Mouse (Mus musculus): ENCODE data around the gene Cptp.

DNA sequence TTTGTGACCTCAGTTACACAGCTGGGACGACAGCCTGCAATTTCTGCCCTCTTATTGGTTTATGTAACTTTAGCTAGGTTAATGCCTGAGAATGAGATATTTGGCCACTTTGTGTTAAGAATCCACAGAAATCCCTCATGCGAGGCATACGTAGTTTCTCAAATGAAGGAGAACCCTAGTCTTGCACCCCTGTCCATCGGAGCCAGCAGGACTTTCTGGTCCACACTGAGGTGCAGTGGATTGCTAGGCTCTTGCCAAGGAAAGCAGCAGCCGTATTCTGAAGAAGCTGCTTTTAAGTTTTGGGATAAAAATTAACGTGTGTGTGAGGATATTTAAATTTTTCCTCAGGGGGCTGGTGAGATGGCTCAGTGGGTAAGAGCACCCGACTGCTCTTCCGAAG lies 38.6 kb downstream of the Cptp start:
- TF ChIP-seq GATA1 (IDR thresholded peaks at IDR 0.05; ENCODE audit: borderline replicate concordance, low read length) (no peak), FLI1 (IDR thresholded peaks at IDR 0.05; ENCODE audit: low read length) (no peak)
